ENCODE assay signal across 8 mouse cellular contexts in genomic region chr14:46060622-46061381, GRCm38 (mm10).
DNase-seq lines count a peak whose midpoint lies in the region; ATAC-seq and TF ChIP-seq lines count a peak whose summit lies in the region.

No protein-coding gene starts in this region.

- H3K27ac ChIP-seq in layer of hippocampus, adult 2 months: no peak overlapping the region

- peak; percentile 14 to 53 for DNase-seq in adrenal gland, adult (ENCODE audit: inconsistent age in 2 of 2, low spot score in 1 of 2)
- no peak for DNase-seq in adrenal gland, adult 8-10 months
- DNase-seq in embryo, embryonic 11 days: peak; percentile 48
- DNase-seq in heart, postnatal 4 days: peak; percentile 9
- DNase-seq in layer of hippocampus, adult 2 months (ENCODE audit: low spot score in 2 of 2): peak; percentile 38
- peak; percentile 32 for DNase-seq in lung, postnatal 10 days
- peak; percentile 35 to 40 for DNase-seq in right cerebral cortex, postnatal 10 days (ENCODE audit: low spot score in 2 of 2)

- H3K4me3 ChIP-seq in layer of hippocampus, adult 2 months: peak overlapping the region; percentile 40

- ATAC-seq in megakaryocyte progenitor cell, adult 5-6 weeks (replicated peaks; ENCODE audit: poor library complexity): no peak

- TF ChIP-seq CTCF in layer of hippocampus, adult 2 months (conservative IDR thresholded peaks at IDR 0.05): no peak
